Comparison of ENCODE assay signal across 15 mouse cellular contexts in the genomic region with DNA sequence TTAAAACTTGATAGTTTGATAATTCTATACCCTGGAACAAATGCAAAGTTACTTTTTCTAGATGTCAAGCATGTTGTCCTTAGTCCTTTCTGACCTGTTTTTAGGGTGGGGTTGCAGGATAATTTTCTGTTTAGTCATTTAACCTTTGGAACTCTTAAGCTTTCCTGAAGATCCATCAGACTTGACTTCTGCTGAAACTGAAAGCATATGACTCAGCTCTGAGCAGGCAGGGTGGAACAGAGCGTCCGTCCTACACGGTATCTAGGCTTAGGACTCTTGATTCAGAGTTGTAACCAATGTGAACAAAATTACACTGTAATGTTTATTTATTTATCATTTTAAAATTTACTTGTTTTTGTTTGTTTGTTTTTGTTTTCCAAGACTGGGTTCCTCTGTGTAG.
"Had no signal": no experiment of that assay in that cellular context is flagged by ENCODE, and none has a peak within 500 bp of the region (broad histone marks: within the 10 kb centered on the region; RNA-seq: fewer than 3 reads in every experiment).

No protein-coding gene starts in this region.

- ATAC-seq: lung, postnatal 0 days; midbrain, embryonic 13.5 days; midbrain, embryonic 15.5 days had no signal

- H3K4me1 ChIP-seq: lung, embryonic 15.5 days; midbrain, embryonic 13.5 days; midbrain, embryonic 15.5 days; neural tube, embryonic 12.5 days had no signal

- H3K4me3 ChIP-seq: lung, embryonic 15.5 days; megakaryocyte, embryonic 14.5 days; midbrain, embryonic 13.5 days; midbrain, embryonic 15.5 days; neural tube, embryonic 12.5 days had no signal

- H3K36me3 ChIP-seq: midbrain, embryonic 15.5 days; neural tube, embryonic 12.5 days had no signal

- H3K27me3 ChIP-seq: lung, embryonic 15.5 days; megakaryocyte, embryonic 14.5 days; midbrain, embryonic 13.5 days; midbrain, embryonic 15.5 days; neural tube, embryonic 12.5 days had no signal

- DNase-seq: lung, adult 2 months; lung, postnatal 14 days; lung, postnatal 36 days; right cerebral cortex, postnatal 14 days; spleen, adult 18-20 months; thymus, adult 2 months; thymus, postnatal 36 days had no signal

- H3K9me3 ChIP-seq: lung, embryonic 15.5 days; midbrain, embryonic 13.5 days; midbrain, embryonic 15.5 days; neural tube, embryonic 12.5 days had no signal

- H3K9ac ChIP-seq: lung, embryonic 15.5 days; midbrain, embryonic 13.5 days; midbrain, embryonic 15.5 days; neural tube, embryonic 12.5 days had no signal

- H3K27ac ChIP-seq: lung, embryonic 15.5 days; macrophage; midbrain, embryonic 13.5 days; midbrain, embryonic 15.5 days; neural tube, embryonic 12.5 days had no signal

- H3K4me2 ChIP-seq: lung, embryonic 15.5 days; midbrain, embryonic 11.5 days; midbrain, embryonic 13.5 days; midbrain, embryonic 15.5 days; neural tube, embryonic 12.5 days had no signal
